Mouse (Mus musculus) heart, embryonic 14.5 days (tissue): Measurements from ENCODE around the gene Wdr5b. TPM values are rescaled to one million over a fixed set of nuclear protein-coding genes. Genes with fewer than 3 reads are reported as not detected.

Experiments
- ATAC-seq: fragments of 200-750 bp; cut with Nextera tagmentation; 2 replicates; pipeline ENCODE4 v1.8.0; 2017; ENCODE audit warnings: low read depth, moderate TSS enrichment; ENCODE audit not compliant: insufficient number of reproducible peaks, insufficient read depth, low FRiP score
- H3K27ac ChIP-seq, 2 experiments: fragments of 200-500 bp in 1 of 2; fragments of 300-500 bp in 1 of 2; sonication (generic) in 1 of 2; replicated peaks in 1 of 2; 2 replicates each; pipeline ENCODE4 v1.5.1; 2012 to 2014; ENCODE audit warnings: low read depth in 2 of 2, low read length in 2 of 2, control low read depth in 1 of 2, mild to moderate bottlenecking in 1 of 2, mixed read lengths in 1 of 2; ENCODE audit not compliant: control insufficient read depth in 1 of 2, insufficient read depth in 1 of 2
- H3K27me3 ChIP-seq: fragments of 300-500 bp; sonication (generic); 2 replicates; pipeline ENCODE4 v1.6.1; 2014; ENCODE audit warnings: mild to moderate bottlenecking, low read length, control low read depth; ENCODE audit not compliant: control insufficient read depth, insufficient read depth
- H3K36me3 ChIP-seq: fragments of 300-500 bp; sonication (generic); 2 replicates; pipeline ENCODE4 v1.6.1; 2014; ENCODE audit warnings: mild to moderate bottlenecking, control low read depth, low read length, mixed read lengths; ENCODE audit not compliant: control insufficient read depth, insufficient read depth
- H3K4me1 ChIP-seq, 2 experiments: fragments of 200-500 bp in 1 of 2; fragments of 300-500 bp in 1 of 2; sonication (generic) in 1 of 2; 2 replicates each; pipeline ENCODE4 v1.6.1; 2012 to 2014; ENCODE audit warnings: low read length in 2 of 2, control low read depth in 1 of 2, mixed read lengths in 1 of 2; ENCODE audit not compliant: control insufficient read depth in 2 of 2, insufficient read depth in 2 of 2
- H3K4me2 ChIP-seq: fragments of 300-500 bp; sonication (generic); 2 replicates; pipeline ENCODE4 v1.6.1; 2014; ENCODE audit warnings: mild to moderate bottlenecking, low read length
- H3K4me3 ChIP-seq, 2 experiments: fragments of 200-500 bp in 1 of 2; fragments of 300-500 bp in 1 of 2; sonication (generic) in 1 of 2; 2 replicates each; pipeline ENCODE4 v1.5.1; 2012 to 2014; ENCODE audit warnings: low read length in 2 of 2, mild to moderate bottlenecking in 2 of 2, control low read depth in 1 of 2, low read depth in 1 of 2, moderate library complexity in 1 of 2; ENCODE audit not compliant: control insufficient read depth in 1 of 2, insufficient read depth in 1 of 2
- H3K9ac ChIP-seq: fragments of 300-500 bp; sonication (generic); 2 replicates; pipeline ENCODE4 v1.6.1; 2014; ENCODE audit warnings: mild to moderate bottlenecking, low read length
- H3K9me3 ChIP-seq: fragments of 300-500 bp; sonication (generic); 2 replicates; pipeline ENCODE4 v1.6.1; 2016; ENCODE audit warnings: low read length, control low read depth; ENCODE audit not compliant: control insufficient read depth
- WGBS: fragments of 180-500 bp; shearing (Covaris S2); extraction: QIAGEN DNeasy Blood & Tissue Kit; methylation state at CpG from one replicate; pipeline ENCODE4 v1.1.7; 2014; 5-methylcytosine and 5-hydroxymethylcytosine counted together
- polyA plus RNA-seq: library from polyadenylated mRNA; unstranded; fragments of >200 nt; fragmentation: Nextera tagmentation; extraction: Ambion mirVana; gene quantifications from 2 replicates; pipeline ENCODE4 v1.2.1, GENCODE M21; 2014

Gene Wdr5b
- polyA plus RNA-seq, 1 experiment from 2014 or later = 7.8 TPM

- no peak overlapping the region for H3K4me2 ChIP-seq
- no peak overlapping the region for H3K4me3 ChIP-seq
- H3K9me3 ChIP-seq = no peaks in the 10 kb centered on the region
- H3K27ac ChIP-seq = no peak overlapping the region
- WGBS = 64% methylated on average over 7 of the region's 7 CpGs
- peaks cover 80% of the 10 kb centered on the region for H3K36me3 ChIP-seq
- H3K9ac ChIP-seq = no peak overlapping the region
- ATAC-seq = no peak
- H3K4me1 ChIP-seq = no peaks in the 10 kb centered on the region
- no peaks in the 10 kb centered on the region for H3K27me3 ChIP-seq
Measured at GRCm38 (mm10) chr16:36089065-36089464, 48.1 kb downstream of the Wdr5b start.

GRCm38 (mm10) chr16:36089850-36090616 lies 49.0 kb downstream of the Wdr5b start:
- H3K36me3 ChIP-seq = peaks cover 70% of the 10 kb centered on the region
- H3K4me1 ChIP-seq = no peaks in the 10 kb centered on the region
- no peak overlapping the region for H3K4me2 ChIP-seq
- no peaks in the 10 kb centered on the region for H3K9me3 ChIP-seq
- H3K27me3 ChIP-seq = no peaks in the 10 kb centered on the region
- no peak overlapping the region for H3K27ac ChIP-seq
- no peak overlapping the region for H3K9ac ChIP-seq
- WGBS = 88% methylated on average over 8 of the region's 8 CpGs
- no peak overlapping the region for H3K4me3 ChIP-seq
- no peak for ATAC-seq

- H3K9me3 ChIP-seq = no peaks in the 10 kb centered on the region
- peaks cover 61% of the 10 kb centered on the region for H3K36me3 ChIP-seq
- no peak overlapping the region for H3K4me3 ChIP-seq
- no peaks in the 10 kb centered on the region for H3K4me1 ChIP-seq
- no peak overlapping the region for H3K9ac ChIP-seq
- H3K27me3 ChIP-seq = no peaks in the 10 kb centered on the region
- WGBS = 94% methylated on average over 11 of the region's 11 CpGs
- no peak overlapping the region for H3K27ac ChIP-seq
- H3K4me2 ChIP-seq = no peak overlapping the region
- ATAC-seq = no peak
Measured at GRCm38 (mm10) chr16:36090785-36091509, 50.0 kb downstream of the Wdr5b start.

Other genes with a start within 250 kb of the Wdr5b start
- gene Parp14, start 169.6 kb upstream of the Wdr5b start, polyA plus RNA-seq = 1.1 and 1.3 TPM in 2 replicates
- gene Parp9, start 102.7 kb upstream of the Wdr5b start, polyA plus RNA-seq = 8.4 and 9.9 TPM in 2 replicates
- gene Dtx3l, start 102.0 kb upstream of the Wdr5b start, polyA plus RNA-seq = 7.0 TPM in 2 replicates
- 46.0 and 49.8 TPM in 2 replicates for gene Kpna1, start 62.4 kb upstream of the Wdr5b start, polyA plus RNA-seq
- gene Fam162a, start 30.4 kb downstream of the Wdr5b start, polyA plus RNA-seq = 997 and 1,000 TPM in 2 replicates
- gene Ccdc58, start 30.5 kb downstream of the Wdr5b start, polyA plus RNA-seq = 76.2 and 77.5 TPM in 2 replicates
- not detected in 2 replicates for gene Csta1, start 90.1 kb downstream of the Wdr5b start, polyA plus RNA-seq
- 0.57 TPM in 1 of 2 replicates, not detected in the other for gene Stfa2l1, start 115.6 kb downstream of the Wdr5b start, polyA plus RNA-seq
- 2.0 TPM in 1 of 2 replicates, not detected in the other for gene Gm5483, start 143.0 kb downstream of the Wdr5b start, polyA plus RNA-seq
- gene Gm5416, start 169.2 kb downstream of the Wdr5b start, polyA plus RNA-seq = not detected in 2 replicates
- gene 2010005H15Rik, start 180.3 kb downstream of the Wdr5b start, polyA plus RNA-seq = not detected in 2 replicates
- 1.1 and 3.9 TPM in 2 replicates for gene Stfa1, start 235.8 kb downstream of the Wdr5b start, polyA plus RNA-seq